Mouse (Mus musculus) intestine, embryonic 15.5 days (tissue): Measurements from ENCODE around the gene Arl4c. TPM values are rescaled to one million over a fixed set of nuclear protein-coding genes. Genes with fewer than 3 reads are reported as not detected.
A peak's percentile ranks its signal among the peaks of the same experiment; 100 is the strongest.

Source experiments
- ATAC-seq: fragments of 200-750 bp; cut with Nextera tagmentation; 2 replicates; pipeline ENCODE4 v1.8.0; 2017; ENCODE audit warnings: moderate TSS enrichment, moderate library complexity
- H3K27ac ChIP-seq: fragments of 300-500 bp; sonication (generic); 2 replicates; pipeline ENCODE4 v1.5.1; 2015; ENCODE audit warnings: mild to moderate bottlenecking, inconsistent platforms
- H3K27me3 ChIP-seq: fragments of 300-500 bp; sonication (generic); replicated peaks from 2 replicates; pipeline ENCODE4 v1.6.1; 2015; ENCODE audit warnings: inconsistent platforms
- H3K36me3 ChIP-seq: fragments of 300-500 bp; sonication (generic); 2 replicates; pipeline ENCODE4 v1.6.1; 2015; ENCODE audit warnings: inconsistent platforms
- H3K4me1 ChIP-seq: fragments of 300-500 bp; sonication (generic); replicated peaks from 2 replicates; pipeline ENCODE4 v1.6.1; 2015; ENCODE audit warnings: inconsistent platforms
- H3K4me2 ChIP-seq: fragments of 300-500 bp; sonication (generic); replicated peaks from 2 replicates; pipeline ENCODE4 v1.6.1; 2015; ENCODE audit warnings: mild to moderate bottlenecking, inconsistent platforms
- H3K4me3 ChIP-seq: fragments of 300-500 bp; sonication (generic); replicated peaks from 2 replicates; pipeline ENCODE4 v1.5.1; 2015; ENCODE audit warnings: inconsistent platforms
- H3K9ac ChIP-seq: fragments of 300-500 bp; sonication (generic); 2 replicates; pipeline ENCODE4 v1.6.1; 2015; ENCODE audit warnings: inconsistent platforms
- H3K9me3 ChIP-seq: fragments of 300-500 bp; sonication (generic); 2 replicates; pipeline ENCODE4 v1.6.1; 2016; ENCODE audit warnings: inconsistent platforms
- WGBS: fragments of 180-500 bp; shearing (Covaris S2); methylation state at CpG from one replicate; pipeline ENCODE4 v1.1.7; 2015; 5-methylcytosine and 5-hydroxymethylcytosine counted together
- polyA plus RNA-seq: library from polyadenylated mRNA; unstranded; fragments of >200 nt; fragmentation: Nextera tagmentation; extraction: Ambion mirVana; gene quantifications from 2 replicates; pipeline ENCODE4 v1.2.1, GENCODE M21; 2015

Gene Arl4c
- 5.7 and 5.9 TPM in 2 replicates for polyA plus RNA-seq

- 2% methylated on average over 89 of the region's 91 CpGs for WGBS
- Histone ChIP-seq H3K9me3 (no peaks in the 10 kb centered on the region), H3K36me3 (no peaks in the 10 kb centered on the region), H3K4me2 (peak within 1 kb of the TSS; percentile 96), H3K4me1 (peaks cover 12% of the 10 kb centered on the region), H3K4me3 (peak within 1 kb of the TSS; percentile 88), H3K27ac (peak within 1 kb of the TSS; percentile 86), H3K9ac (peak within 1 kb of the TSS; percentile 77), H3K27me3 (no peaks in the 10 kb centered on the region)
- peak; percentile 92 for ATAC-seq
Measured at GRCm38 (mm10) chr1:88701870-88702661, at the start of gene Arl4c. TSS of gene Arl4c (minus strand) at chr1:88702221.

- Histone ChIP-seq H3K4me1 (0 out of 2 replicates have a peak, but pooled peaks cover 2% of the 10 kb centered on the region), H3K4me2 (no peak overlapping the region), H3K4me3 (no peak overlapping the region), H3K9me3 (no peaks in the 10 kb centered on the region), H3K27ac (no peak overlapping the region), H3K36me3 (no peaks in the 10 kb centered on the region), H3K27me3 (no peaks in the 10 kb centered on the region), H3K9ac (no peak overlapping the region)
- 83% methylated on average over 6 of the region's 6 CpGs for WGBS
- ATAC-seq = no peak
Measured at GRCm38 (mm10) chr1:88751332-88751731, 49.3 kb upstream of the Arl4c start.

- ATAC-seq = peak; percentile 31; the same call in 1 of the 2 replicates
- H3K27ac ChIP-seq = no peak overlapping the region
Measured at GRCm38 (mm10) chr1:88750576-88750975, 48.6 kb upstream of the Arl4c start.

GRCm38 (mm10) chr1:88750126-88750525, 48.1 kb upstream of the Arl4c start:
- H3K27ac ChIP-seq = no peak overlapping the region
- 91% methylated on average over 3 of the region's 3 CpGs for WGBS
- no peak overlapping the region for H3K9ac ChIP-seq
- no peaks in the 10 kb centered on the region for H3K27me3 ChIP-seq
- H3K36me3 ChIP-seq = no peaks in the 10 kb centered on the region
- peaks cover 2% of the 10 kb centered on the region; the same call in 1 of the 2 replicates for H3K4me1 ChIP-seq
- H3K9me3 ChIP-seq = no peaks in the 10 kb centered on the region
- no peak overlapping the region for H3K4me2 ChIP-seq
- ATAC-seq = no peak
- no peak overlapping the region for H3K4me3 ChIP-seq

More at GRCm38 (mm10) chr1:88750576-88750975, 48.6 kb upstream of the Arl4c start:
- H3K4me2 ChIP-seq = no peak overlapping the region
- H3K4me3 ChIP-seq = no peak overlapping the region
- no peaks in the 10 kb centered on the region for H3K36me3 ChIP-seq
- WGBS = 67% methylated on average over 7 of the region's 7 CpGs
- no peak overlapping the region for H3K9ac ChIP-seq
- no peaks in the 10 kb centered on the region for H3K9me3 ChIP-seq
- no peaks in the 10 kb centered on the region for H3K27me3 ChIP-seq
- H3K4me1 ChIP-seq = 0 out of 2 replicates have a peak, but pooled peaks cover 2% of the 10 kb centered on the region

- Histone ChIP-seq H3K36me3 (no peaks in the 10 kb centered on the region), H3K9ac (no peak overlapping the region), H3K4me3 (no peak overlapping the region), H3K4me1 (peaks cover 2% of the 10 kb centered on the region; the same call in 1 of the 2 replicates), H3K27me3 (no peaks in the 10 kb centered on the region), H3K9me3 (no peaks in the 10 kb centered on the region), H3K4me2 (no peak overlapping the region), H3K27ac (no peak overlapping the region)
- 67% methylated on average over 8 of the region's 8 CpGs for WGBS
- ATAC-seq = no peak
Measured at GRCm38 (mm10) chr1:88749106-88749505, 47.1 kb upstream of the Arl4c start.

- H3K4me1 ChIP-seq = no peaks in the 10 kb centered on the region; the same call in 1 of the 2 replicates
- H3K4me3 ChIP-seq = no peak overlapping the region
- ATAC-seq = peak; percentile 82
- no peak overlapping the region for H3K4me2 ChIP-seq
- WGBS = 6% methylated on average over 8 of the region's 8 CpGs
- H3K36me3 ChIP-seq = no peaks in the 10 kb centered on the region
- H3K9ac ChIP-seq = no peak overlapping the region
- no peaks in the 10 kb centered on the region for H3K27me3 ChIP-seq
- no peaks in the 10 kb centered on the region for H3K9me3 ChIP-seq
- no peak overlapping the region for H3K27ac ChIP-seq
Measured at GRCm38 (mm10) chr1:88745256-88745655, 43.2 kb upstream of the Arl4c start.

GRCm38 (mm10) chr1:88744261-88744660, 42.2 kb upstream of the Arl4c start:
- H3K4me2 ChIP-seq = no peak overlapping the region
- WGBS = 69% methylated on average over 8 of the region's 8 CpGs
- no peaks in the 10 kb centered on the region for H3K36me3 ChIP-seq
- no peaks in the 10 kb centered on the region; the same call in 1 of the 2 replicates for H3K4me1 ChIP-seq
- no peak for ATAC-seq
- H3K27ac ChIP-seq = no peak overlapping the region
- no peak overlapping the region for H3K9ac ChIP-seq
- no peaks in the 10 kb centered on the region for H3K9me3 ChIP-seq
- no peak overlapping the region for H3K4me3 ChIP-seq
- H3K27me3 ChIP-seq = no peaks in the 10 kb centered on the region

GRCm38 (mm10) chr1:88742372-88742771, 40.4 kb upstream of the Arl4c start:
- Histone ChIP-seq H3K27ac (no peak overlapping the region), H3K4me1 (no peaks in the 10 kb centered on the region; the same call in 1 of the 2 replicates), H3K27me3 (no peaks in the 10 kb centered on the region), H3K9me3 (no peaks in the 10 kb centered on the region), H3K4me2 (no peak overlapping the region), H3K9ac (no peak overlapping the region), H3K4me3 (no peak overlapping the region), H3K36me3 (no peaks in the 10 kb centered on the region)
- ATAC-seq = no peak
- WGBS = 45% methylated on average over 7 of the region's 7 CpGs

GRCm38 (mm10) chr1:88739546-88739945, 37.5 kb upstream of the Arl4c start:
- Histone ChIP-seq H3K4me2 (no peak overlapping the region), H3K9me3 (no peaks in the 10 kb centered on the region), H3K27me3 (no peaks in the 10 kb centered on the region), H3K4me3 (no peak overlapping the region), H3K9ac (no peak overlapping the region), H3K27ac (no peak overlapping the region), H3K4me1 (no peaks in the 10 kb centered on the region), H3K36me3 (no peaks in the 10 kb centered on the region)
- no peak for ATAC-seq
- 89% methylated on average over 4 of the region's 4 CpGs for WGBS

GRCm38 (mm10) chr1:88738931-88739330, 36.9 kb upstream of the Arl4c start:
- 44% methylated on average over 3 of the region's 3 CpGs for WGBS
- no peak overlapping the region for H3K27ac ChIP-seq
- no peak for ATAC-seq
- no peak overlapping the region for H3K4me3 ChIP-seq
- no peaks in the 10 kb centered on the region for H3K9me3 ChIP-seq
- H3K4me1 ChIP-seq = no peaks in the 10 kb centered on the region
- no peaks in the 10 kb centered on the region for H3K36me3 ChIP-seq
- no peak overlapping the region for H3K4me2 ChIP-seq
- H3K27me3 ChIP-seq = no peaks in the 10 kb centered on the region
- H3K9ac ChIP-seq = no peak overlapping the region

- Histone ChIP-seq H3K27me3 (no peaks in the 10 kb centered on the region), H3K36me3 (no peaks in the 10 kb centered on the region), H3K9ac (no peak overlapping the region), H3K4me1 (no peaks in the 10 kb centered on the region), H3K4me2 (no peak overlapping the region), H3K9me3 (no peaks in the 10 kb centered on the region), H3K27ac (no peak overlapping the region), H3K4me3 (no peak overlapping the region)
- ATAC-seq = no peak
- WGBS = 66% methylated on average over 1 of the region's 1 CpGs
Measured at GRCm38 (mm10) chr1:88729496-88729895, 27.5 kb upstream of the Arl4c start.

- Histone ChIP-seq H3K4me2 (no peak overlapping the region), H3K4me1 (no peaks in the 10 kb centered on the region), H3K27me3 (no peaks in the 10 kb centered on the region), H3K4me3 (no peak overlapping the region), H3K9ac (no peak overlapping the region), H3K9me3 (no peaks in the 10 kb centered on the region), H3K36me3 (no peaks in the 10 kb centered on the region), H3K27ac (no peak overlapping the region)
- WGBS = 75% methylated on average over 1 of the region's 1 CpGs
- no peak for ATAC-seq
Measured at GRCm38 (mm10) chr1:88727369-88727768, 25.3 kb upstream of the Arl4c start.

- Histone ChIP-seq H3K4me3 (no peak overlapping the region), H3K27me3 (no peaks in the 10 kb centered on the region), H3K27ac (no peak overlapping the region), H3K9me3 (no peaks in the 10 kb centered on the region), H3K9ac (no peak overlapping the region), H3K36me3 (no peaks in the 10 kb centered on the region), H3K4me2 (no peak overlapping the region), H3K4me1 (no peaks in the 10 kb centered on the region)
- no peak for ATAC-seq
- WGBS = 56% methylated on average over 1 of the region's 1 CpGs
Measured at GRCm38 (mm10) chr1:88725716-88726115, 23.7 kb upstream of the Arl4c start.
